Mouse (Mus musculus): ENCODE data around the gene Reep3.

DNA sequence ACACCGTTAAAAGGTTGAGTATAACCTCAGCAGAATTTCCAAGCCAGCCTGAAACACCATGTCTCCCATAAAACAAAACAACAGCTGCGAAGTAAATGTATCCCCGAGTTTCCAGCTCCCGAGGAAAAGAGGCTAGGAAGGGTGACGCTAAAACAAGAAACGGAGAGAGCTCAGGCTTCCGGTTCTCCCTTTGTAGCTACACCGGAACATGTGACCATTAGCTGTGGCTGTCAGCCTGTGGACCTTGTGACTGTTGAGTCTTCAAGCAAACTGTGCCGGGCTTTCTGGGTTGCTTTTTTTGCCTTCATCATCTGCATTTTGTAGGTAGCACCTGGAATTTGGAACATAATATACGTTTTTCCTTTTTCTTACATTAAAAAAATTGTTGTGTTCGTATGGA is 17.1 kb upstream of the Reep3 start:
- TF ChIP-seq CTCF (conservative IDR thresholded peaks at IDR 0.05; ENCODE audit: low read length), result no peak
- no peak for TF ChIP-seq NANOG (IDR thresholded peaks at IDR 0.05; ENCODE audit: borderline replicate concordance, low read length)

All from E14TG2a.4 (cell line).